Mouse (Mus musculus): Measurements from ENCODE around the gene Atm.

DNA sequence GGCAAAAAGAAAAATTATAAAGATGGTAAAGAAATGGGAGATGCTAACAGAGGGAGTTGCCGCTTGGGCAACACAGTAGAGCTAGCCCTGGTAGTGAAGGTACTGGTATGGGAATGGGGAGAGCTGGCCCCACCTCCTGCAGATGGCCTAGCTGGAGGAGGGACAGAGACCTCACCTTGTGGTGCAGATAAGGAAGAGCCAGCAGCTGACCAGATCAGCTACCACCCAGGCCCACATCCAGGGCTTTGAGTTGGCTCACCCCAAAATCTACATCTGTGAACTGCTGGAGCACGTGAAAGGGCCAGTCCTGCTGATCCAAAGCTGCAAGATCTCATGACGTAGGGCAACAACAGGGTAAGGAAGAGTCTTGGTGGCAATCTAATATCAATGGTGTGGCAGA lies 109.8 kb downstream of the Atm start:
- TF ChIP-seq CTCF (conservative IDR thresholded peaks at IDR 0.05 in 1 of 2, IDR thresholded peaks at IDR 0.05 in 1 of 2; ENCODE audit: low read depth in 2 of 2, low read length in 2 of 2): no peak
- no peak for TF ChIP-seq USF1 (IDR thresholded peaks at IDR 0.05; ENCODE audit: low read depth, low read length)
- TF ChIP-seq ZC3H11A (IDR thresholded peaks at IDR 0.05; ENCODE audit: low read depth, low read length): no peak
- no peak for TF ChIP-seq ZMIZ1 (IDR thresholded peaks at IDR 0.05; ENCODE audit: low read depth, low read length)
- no peak for TF ChIP-seq EP300 (IDR thresholded peaks at IDR 0.05; ENCODE audit: low read length)
- TF ChIP-seq E2F4 (IDR thresholded peaks at IDR 0.05; ENCODE audit: insufficient replicate concordance, low read depth, low read length): no peak
- TF ChIP-seq NRF1 (IDR thresholded peaks at IDR 0.05; ENCODE audit: low read depth, low read length): no peak
- TF ChIP-seq MAZ (IDR thresholded peaks at IDR 0.05; ENCODE audit: low read depth, low read length): no peak
- no peak for TF ChIP-seq MYC (IDR thresholded peaks at IDR 0.05; ENCODE audit: low read depth, low read length)
- no peak for TF ChIP-seq ELF1 (IDR thresholded peaks at IDR 0.05; ENCODE audit: low read depth, low read length)
- TF ChIP-seq MXI1 (IDR thresholded peaks at IDR 0.05; ENCODE audit: low read depth, low read length): no peak
- TF ChIP-seq POLR2A (IDR thresholded peaks at IDR 0.05; ENCODE audit: low read depth, low read length): no peak
- TF ChIP-seq ZKSCAN1 (IDR thresholded peaks at IDR 0.05; ENCODE audit: borderline replicate concordance, low read depth, low read length): no peak

Measured in CH12.LX (cell line).